ENCODE assay signal across 10 mouse cellular contexts in genomic region chr5:75576741-75577140, GRCm38 (mm10). TPM values are rescaled to one million over a fixed set of nuclear protein-coding genes. Genes with fewer than 3 reads are reported as not detected.
DNase-seq lines count a peak whose midpoint lies in the region; ATAC-seq and TF ChIP-seq lines count a peak whose summit lies in the region.
"Had no signal": no experiment of that assay in that cellular context is flagged by ENCODE, and none has a peak within 500 bp of the region (broad histone marks: within the 10 kb centered on the region; RNA-seq: fewer than 3 reads in every experiment).

No protein-coding gene starts in this region.

- no peak for DNase-seq in kidney, postnatal 14 days
- no peak for DNase-seq in intestine, embryonic 14.5 days (ENCODE audit: low spot score)
- DNase-seq in frontal cortex, postnatal 14 days (ENCODE audit: low spot score in 2 of 2) = no peak
- no peak for DNase-seq in cerebellum, postnatal 25 days
- no peak for DNase-seq in retina, embryonic 14.5 days (ENCODE audit: low spot score)
- DNase-seq: cerebellum, adult 9-11 months; kidney, postnatal 10 days had no signal

- H3K4me3 ChIP-seq in kidney, embryonic 16.5 days (ENCODE audit: low read length) = peak overlapping the region; percentile 70
- peak overlapping the region; percentile 60 for H3K4me3 ChIP-seq in cortical plate, adult 2 months (ENCODE audit: insufficient read depth, low read length)
- H3K4me3 ChIP-seq in intestine, embryonic 14.5 days (ENCODE audit: low read depth, low read length) = peak overlapping the region; percentile 69
- peak overlapping the region; percentile 79 for H3K4me3 ChIP-seq in midbrain, embryonic 16.5 days (ENCODE audit: low read depth, low read length)

- H3K27ac ChIP-seq in kidney, embryonic 16.5 days (ENCODE audit: low read length) = no peak overlapping the region
- no peak overlapping the region for H3K27ac ChIP-seq in cortical plate, adult 2 months (ENCODE audit: insufficient read depth, low read length)
- H3K27ac ChIP-seq in intestine, embryonic 14.5 days (ENCODE audit: low read depth) = no peak overlapping the region
- peak overlapping the region; percentile 58; the same call in 1 of the 2 replicates for H3K27ac ChIP-seq in midbrain, embryonic 16.5 days (ENCODE audit: low read length)

- H3K36me3 ChIP-seq in kidney, embryonic 16.5 days (ENCODE audit: insufficient read depth, low read length) = no peaks in the 10 kb centered on the region
- no peaks in the 10 kb centered on the region for H3K36me3 ChIP-seq in intestine, embryonic 14.5 days (ENCODE audit: control insufficient read depth, insufficient read depth, low read length)
- H3K36me3 ChIP-seq in midbrain, embryonic 16.5 days (ENCODE audit: control insufficient read depth, insufficient read depth, low read length) = no peaks in the 10 kb centered on the region

- H3K9ac ChIP-seq in kidney, embryonic 16.5 days (replicated peaks; ENCODE audit: low read length) = peak overlapping the region; percentile 70; the same call in 1 of the 2 replicates
- H3K9ac ChIP-seq in intestine, embryonic 14.5 days (ENCODE audit: low read length) = peak overlapping the region; percentile 71
- peak overlapping the region; percentile 86 for H3K9ac ChIP-seq in midbrain, embryonic 16.5 days (ENCODE audit: low read depth, low read length)

- H3K4me2 ChIP-seq in kidney, embryonic 16.5 days (replicated peaks; ENCODE audit: low read depth, low read length) = peak overlapping the region; percentile 99
- H3K4me2 ChIP-seq in intestine, embryonic 14.5 days (ENCODE audit: low read length) = peak overlapping the region; percentile 100
- H3K4me2 ChIP-seq in midbrain, embryonic 16.5 days (ENCODE audit: low read length) = peak overlapping the region; percentile 90

- H3K9me3 ChIP-seq in kidney, embryonic 16.5 days (ENCODE audit: low read length) = no peaks in the 10 kb centered on the region
- no peaks in the 10 kb centered on the region for H3K9me3 ChIP-seq in intestine, embryonic 14.5 days (ENCODE audit: control insufficient read depth, low read length)
- no peaks in the 10 kb centered on the region for H3K9me3 ChIP-seq in midbrain, embryonic 16.5 days (replicated peaks; ENCODE audit: control insufficient read depth, low read length, poor library complexity, severe bottlenecking)

- WGBS in kidney, embryonic 16.5 days = 35% methylated on average over 6 of the region's 6 CpGs
- 34% methylated on average over 6 of the region's 6 CpGs for WGBS in intestine, embryonic 14.5 days
- 17% methylated on average over 6 of the region's 6 CpGs for WGBS in midbrain, embryonic 16.5 days

- TF ChIP-seq POLR2A in cortical plate, adult 2 months (IDR thresholded peaks at IDR 0.05; ENCODE audit: extremely low read depth, insufficient read depth, low read length) = no peak

- peaks cover 10% of the 10 kb centered on the region for H3K4me1 ChIP-seq in kidney, embryonic 16.5 days (ENCODE audit: insufficient read depth, low read length)
- no peaks in the 10 kb centered on the region for H3K4me1 ChIP-seq in cortical plate, adult 2 months (ENCODE audit: control insufficient read depth, insufficient read depth, low read length)
- H3K4me1 ChIP-seq in intestine, embryonic 14.5 days (replicated peaks; ENCODE audit: control insufficient read depth, insufficient read depth, low read length) = peaks cover 8% of the 10 kb centered on the region
- H3K4me1 ChIP-seq in midbrain, embryonic 16.5 days (ENCODE audit: control insufficient read depth, insufficient read depth, low read length) = peaks cover 21% of the 10 kb centered on the region

- TF ChIP-seq CTCF in cortical plate, adult 2 months (IDR thresholded peaks at IDR 0.05; ENCODE audit: extremely low read depth, insufficient read depth, low read length) = no peak

- H3K27me3 ChIP-seq in kidney, embryonic 16.5 days (ENCODE audit: insufficient read depth, low read length) = peaks cover 4% of the 10 kb centered on the region; the same call in 1 of the 2 replicates
- no peaks in the 10 kb centered on the region for H3K27me3 ChIP-seq in intestine, embryonic 14.5 days (replicated peaks; ENCODE audit: control insufficient read depth, insufficient read depth, low read length)
- H3K27me3 ChIP-seq in midbrain, embryonic 16.5 days (ENCODE audit: control insufficient read depth, insufficient read depth, low read depth, low read length) = no peaks in the 10 kb centered on the region; the same call in 1 of the 2 replicates

- ATAC-seq in kidney, embryonic 16.5 days (ENCODE audit: low FRiP score, low TSS enrichment) = no peak
- ATAC-seq in intestine, embryonic 14.5 days (replicated peaks; ENCODE audit: low FRiP score, low TSS enrichment, low read depth) = no peak
- ATAC-seq in midbrain, embryonic 16.5 days = no peak

RNA-seq across cellular contexts. Expression of gene Kit, which starts 2.0 kb away (rescaled TPM):
- 22.1 and 23.3 TPM in 2 replicates for polyA plus RNA-seq in kidney, embryonic 16.5 days (2015; fragmentation: Nextera tagmentation; extraction: Ambion mirVana)
- polyA plus RNA-seq in cortical plate, adult 2 months (2012; rRNA removed) = 25.6 and 26.1 TPM in 2 replicates
- 42.8 and 44.8 TPM in 2 replicates for polyA plus RNA-seq in intestine, embryonic 14.5 days (2014; fragmentation: Nextera tagmentation; extraction: Ambion mirVana)
- polyA plus RNA-seq in midbrain, embryonic 16.5 days (2015; fragmentation: Nextera tagmentation; extraction: Ambion mirVana) = 41.7 and 49.0 TPM in 2 replicates
